Mouse (Mus musculus): Measurements from ENCODE around the gene Ghr. TPM values are rescaled to one million over a fixed set of nuclear protein-coding genes. Genes with fewer than 3 reads are reported as not detected.

The Ghr gene
- polyA plus RNA-seq, 1 experiment from 2014 or later = 73.1 TPM

DNA sequence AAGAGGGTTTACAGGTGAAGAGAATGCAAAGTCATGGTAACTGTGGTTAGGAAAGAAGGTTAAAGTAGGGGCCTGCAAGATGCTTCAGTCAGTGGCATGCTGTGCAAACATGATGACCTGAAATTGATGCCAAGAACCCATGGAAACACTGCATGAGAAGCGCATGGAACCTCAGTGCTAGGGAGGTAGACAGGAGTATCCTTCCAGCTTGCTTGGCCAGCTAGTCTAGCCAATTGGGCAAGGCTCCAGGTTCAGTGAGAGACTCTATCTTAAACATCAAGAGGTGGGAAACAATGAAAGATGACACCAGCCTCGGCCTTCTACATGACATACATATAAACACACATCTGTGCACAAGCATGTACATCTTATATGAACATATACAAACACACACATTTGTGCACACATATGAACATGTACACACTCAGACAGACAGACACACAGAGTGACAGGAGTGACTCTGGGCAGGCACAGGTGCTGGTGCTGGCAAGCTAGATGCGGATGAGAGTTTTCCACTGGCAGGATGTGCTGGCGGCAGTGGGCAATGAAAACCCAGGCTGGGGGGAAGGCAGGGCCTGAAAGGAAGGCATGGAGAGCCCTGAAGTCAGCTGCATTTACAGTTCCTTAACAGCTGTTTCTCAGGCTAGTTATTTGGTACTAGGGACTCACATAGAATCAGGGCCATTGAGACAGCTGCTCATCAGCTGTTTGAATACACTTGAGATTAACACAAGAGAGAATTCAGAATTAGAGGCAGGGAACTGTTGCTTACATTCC, 241.3 kb downstream of the Ghr start:
- Histone ChIP-seq H3K27ac (replicated peaks in 1 of 2; ENCODE audit: control insufficient read depth in 1 of 2, insufficient read depth in 1 of 2, low read depth in 2 of 2, low read length in 2 of 2) (no peak overlapping the region), H3K9me3 (ENCODE audit: control insufficient read depth, low read length) (peaks cover 5% of the 10 kb centered on the region), H3K36me3 (ENCODE audit: control insufficient read depth, insufficient read depth, low read length) (peaks cover 53% of the 10 kb centered on the region), H3K4me1 (ENCODE audit: control insufficient read depth in 2 of 2, insufficient read depth in 2 of 2, low read length in 2 of 2) (no peaks in the 10 kb centered on the region), H3K4me2 (ENCODE audit: low read length) (no peak overlapping the region), H3K4me3 (ENCODE audit: control insufficient read depth in 1 of 2, insufficient read depth in 1 of 2, low read depth in 1 of 2, low read length in 2 of 2) (no peak overlapping the region), H3K9ac (ENCODE audit: low read length) (no peak overlapping the region), H3K27me3 (ENCODE audit: control insufficient read depth, insufficient read depth, low read length) (no peaks in the 10 kb centered on the region)
- ATAC-seq (ENCODE audit: insufficient number of reproducible peaks, insufficient read depth, low FRiP score, low read depth) = no peak
- 88% methylated on average over 4 of the region's 4 CpGs for WGBS

DNA sequence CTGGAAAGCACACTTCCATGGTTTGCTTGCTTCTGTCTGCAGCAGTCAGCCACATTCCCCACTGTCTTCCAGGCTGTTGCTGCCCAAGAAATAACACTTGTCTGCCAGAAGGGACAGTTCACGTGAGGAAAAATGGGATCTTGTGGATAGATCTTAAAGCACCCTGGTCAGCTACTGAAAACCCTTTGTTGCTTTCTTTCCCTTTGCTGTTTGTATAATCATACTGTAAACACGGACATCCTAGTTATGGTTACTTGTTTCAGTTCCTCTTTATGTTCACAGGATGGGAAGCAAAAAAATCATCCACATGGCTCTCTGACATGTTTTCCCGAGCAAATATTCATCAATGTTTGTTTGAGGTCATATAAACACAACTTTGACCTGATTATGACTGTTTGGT, 243.4 kb downstream of the Ghr start:
- Histone ChIP-seq H3K4me2 (ENCODE audit: low read length) (no peak overlapping the region), H3K9me3 (ENCODE audit: control insufficient read depth, low read length) (peaks cover 6% of the 10 kb centered on the region), H3K4me3 (ENCODE audit: control insufficient read depth in 1 of 2, insufficient read depth in 1 of 2, low read depth in 1 of 2, low read length in 2 of 2) (no peak overlapping the region), H3K9ac (ENCODE audit: low read length) (no peak overlapping the region), H3K27me3 (ENCODE audit: control insufficient read depth, insufficient read depth, low read length) (no peaks in the 10 kb centered on the region), H3K27ac (replicated peaks in 1 of 2; ENCODE audit: control insufficient read depth in 1 of 2, insufficient read depth in 1 of 2, low read depth in 2 of 2, low read length in 2 of 2) (no peak overlapping the region), H3K4me1 (ENCODE audit: control insufficient read depth in 2 of 2, insufficient read depth in 2 of 2, low read length in 2 of 2) (no peaks in the 10 kb centered on the region), H3K36me3 (ENCODE audit: control insufficient read depth, insufficient read depth, low read length) (peaks cover 61% of the 10 kb centered on the region)
- ATAC-seq (ENCODE audit: insufficient number of reproducible peaks, insufficient read depth, low FRiP score, low read depth) = no peak
- WGBS = 83% methylated on average over 3 of the region's 3 CpGs

DNA sequence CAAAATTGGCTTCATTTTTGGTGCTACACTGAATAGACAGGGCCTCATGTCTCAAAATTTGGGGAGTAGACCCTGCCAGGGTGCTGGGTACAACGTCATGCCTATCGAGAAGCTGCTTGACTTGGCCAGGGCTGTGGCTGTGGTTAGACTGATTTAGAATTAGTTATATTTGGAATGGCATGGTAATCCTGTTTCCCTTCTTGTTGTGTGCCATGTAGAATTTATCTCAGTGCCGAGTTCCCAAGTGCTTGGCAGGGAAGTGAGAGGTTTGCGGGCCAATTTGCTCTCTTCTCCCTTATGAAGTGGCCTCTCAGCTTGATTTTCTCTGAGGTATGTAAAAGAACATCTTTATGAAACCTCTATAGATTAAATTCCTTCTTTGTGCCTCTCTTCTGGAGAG, 250.8 kb downstream of the Ghr start:
- H3K36me3 ChIP-seq (ENCODE audit: control insufficient read depth, insufficient read depth, low read length) = peaks cover 36% of the 10 kb centered on the region
- 48% methylated on average over 4 of the region's 4 CpGs for WGBS
- no peaks in the 10 kb centered on the region for H3K27me3 ChIP-seq (ENCODE audit: control insufficient read depth, insufficient read depth, low read length)
- ATAC-seq (ENCODE audit: insufficient number of reproducible peaks, insufficient read depth, low FRiP score, low read depth) = no peak
- H3K4me2 ChIP-seq (ENCODE audit: low read length) = no peak overlapping the region
- H3K9me3 ChIP-seq (ENCODE audit: control insufficient read depth, low read length) = peaks cover 6% of the 10 kb centered on the region
- no peak overlapping the region for H3K4me3 ChIP-seq (ENCODE audit: control insufficient read depth in 1 of 2, insufficient read depth in 1 of 2, low read depth in 1 of 2, low read length in 2 of 2)
- H3K4me1 ChIP-seq (ENCODE audit: control insufficient read depth in 2 of 2, insufficient read depth in 2 of 2, low read length in 2 of 2) = no peaks in the 10 kb centered on the region
- H3K27ac ChIP-seq (replicated peaks in 1 of 2; ENCODE audit: control insufficient read depth in 1 of 2, insufficient read depth in 1 of 2, low read depth in 2 of 2, low read length in 2 of 2) = no peak overlapping the region
- H3K9ac ChIP-seq (ENCODE audit: low read length) = no peak overlapping the region

DNA sequence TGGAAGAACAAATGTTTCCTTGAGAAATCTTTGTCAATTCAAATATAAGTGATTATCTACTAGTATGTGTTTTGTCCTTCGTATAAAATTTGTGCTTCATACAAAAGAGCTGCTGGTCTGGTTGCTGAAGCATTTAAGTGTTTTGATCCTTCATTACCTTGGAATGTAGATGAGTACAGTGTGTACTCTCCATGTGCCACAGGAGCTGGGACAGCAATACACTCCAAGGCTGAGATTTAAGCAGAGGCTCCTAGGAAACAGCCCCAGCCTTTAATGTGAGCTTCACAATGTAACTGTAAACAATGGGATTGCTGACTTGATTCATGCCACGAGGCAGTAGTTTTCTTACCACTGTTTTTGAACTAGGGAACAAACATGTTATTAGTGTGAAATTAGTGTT, 251.5 kb downstream of the Ghr start:
- H3K4me3 ChIP-seq (ENCODE audit: control insufficient read depth in 1 of 2, insufficient read depth in 1 of 2, low read depth in 1 of 2, low read length in 2 of 2) = no peak overlapping the region
- no peak for ATAC-seq (ENCODE audit: insufficient number of reproducible peaks, insufficient read depth, low FRiP score, low read depth)
- H3K27me3 ChIP-seq (ENCODE audit: control insufficient read depth, insufficient read depth, low read length) = no peaks in the 10 kb centered on the region
- no peaks in the 10 kb centered on the region for H3K4me1 ChIP-seq (ENCODE audit: control insufficient read depth in 2 of 2, insufficient read depth in 2 of 2, low read length in 2 of 2)
- no peak overlapping the region for H3K9ac ChIP-seq (ENCODE audit: low read length)
- peaks cover 29% of the 10 kb centered on the region for H3K36me3 ChIP-seq (ENCODE audit: control insufficient read depth, insufficient read depth, low read length)
- WGBS = 81% methylated on average over 2 of the region's 2 CpGs
- no peak overlapping the region for H3K4me2 ChIP-seq (ENCODE audit: low read length)
- H3K9me3 ChIP-seq (ENCODE audit: control insufficient read depth, low read length) = no peaks in the 10 kb centered on the region
- no peak overlapping the region for H3K27ac ChIP-seq (replicated peaks in 1 of 2; ENCODE audit: control insufficient read depth in 1 of 2, insufficient read depth in 1 of 2, low read depth in 2 of 2, low read length in 2 of 2)

DNA sequence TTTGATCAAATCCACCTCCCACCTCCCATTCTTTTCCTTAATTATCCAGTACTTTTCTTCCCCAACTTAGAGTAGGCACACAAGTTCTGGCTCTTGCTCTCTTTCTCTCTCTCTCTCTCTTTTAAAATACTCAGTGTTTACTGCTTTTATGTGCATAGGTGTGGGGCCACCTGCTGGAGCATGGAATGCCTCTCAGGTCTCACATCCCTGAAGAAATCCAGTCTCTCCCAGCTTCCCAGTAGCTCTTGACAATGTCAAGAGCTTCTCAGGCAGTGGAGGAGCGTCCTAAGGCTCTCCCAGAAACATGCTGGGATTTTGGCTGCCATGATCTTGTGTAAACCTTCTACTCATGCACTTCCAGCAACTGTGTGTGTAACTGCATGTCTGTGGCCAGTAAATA, 253.0 kb downstream of the Ghr start:
- H3K4me3 ChIP-seq (ENCODE audit: control insufficient read depth in 1 of 2, insufficient read depth in 1 of 2, low read depth in 1 of 2, low read length in 2 of 2) = no peak overlapping the region
- H3K9ac ChIP-seq (ENCODE audit: low read length) = no peak overlapping the region
- H3K27ac ChIP-seq (replicated peaks in 1 of 2; ENCODE audit: control insufficient read depth in 1 of 2, insufficient read depth in 1 of 2, low read depth in 2 of 2, low read length in 2 of 2) = no peak overlapping the region
- no peaks in the 10 kb centered on the region for H3K9me3 ChIP-seq (ENCODE audit: control insufficient read depth, low read length)
- H3K4me2 ChIP-seq (ENCODE audit: low read length) = no peak overlapping the region
- no peaks in the 10 kb centered on the region for H3K4me1 ChIP-seq (ENCODE audit: control insufficient read depth in 2 of 2, insufficient read depth in 2 of 2, low read length in 2 of 2)
- peaks cover 22% of the 10 kb centered on the region for H3K36me3 ChIP-seq (ENCODE audit: control insufficient read depth, insufficient read depth, low read length)
- H3K27me3 ChIP-seq (ENCODE audit: control insufficient read depth, insufficient read depth, low read length) = no peaks in the 10 kb centered on the region
- ATAC-seq (ENCODE audit: insufficient number of reproducible peaks, insufficient read depth, low FRiP score, low read depth) = no peak
- 73% methylated on average over 1 of the region's 1 CpGs for WGBS

DNA sequence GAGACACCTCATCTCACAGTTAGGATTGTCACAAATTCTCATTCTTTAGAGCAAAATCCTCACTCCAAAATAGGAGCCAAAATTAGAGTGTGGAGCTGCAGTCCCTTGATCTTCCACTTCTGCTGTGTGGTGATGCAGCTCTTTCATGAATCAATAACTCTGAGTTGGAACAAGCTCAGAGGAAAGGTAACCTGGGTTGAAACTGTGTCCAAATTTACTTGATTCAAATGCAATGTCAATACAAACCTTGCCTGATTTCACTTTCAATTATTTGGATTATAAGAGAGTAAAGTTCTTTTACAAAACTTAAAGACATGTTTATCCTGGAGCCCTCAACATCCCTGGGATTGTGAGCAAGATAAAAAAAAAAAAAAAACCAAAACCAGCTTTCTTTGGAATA, 260.3 kb downstream of the Ghr start:
- Histone ChIP-seq H3K4me2 (ENCODE audit: low read length) (no peak overlapping the region), H3K27ac (replicated peaks in 1 of 2; ENCODE audit: control insufficient read depth in 1 of 2, insufficient read depth in 1 of 2, low read depth in 2 of 2, low read length in 2 of 2) (no peak overlapping the region), H3K9me3 (ENCODE audit: control insufficient read depth, low read length) (no peaks in the 10 kb centered on the region), H3K9ac (ENCODE audit: low read length) (no peak overlapping the region), H3K4me1 (ENCODE audit: control insufficient read depth in 2 of 2, insufficient read depth in 2 of 2, low read length in 2 of 2) (no peaks in the 10 kb centered on the region), H3K27me3 (ENCODE audit: control insufficient read depth, insufficient read depth, low read length) (no peaks in the 10 kb centered on the region), H3K4me3 (ENCODE audit: control insufficient read depth in 1 of 2, insufficient read depth in 1 of 2, low read depth in 1 of 2, low read length in 2 of 2) (no peak overlapping the region), H3K36me3 (ENCODE audit: control insufficient read depth, insufficient read depth, low read length) (peaks cover 19% of the 10 kb centered on the region)
- ATAC-seq (ENCODE audit: insufficient number of reproducible peaks, insufficient read depth, low FRiP score, low read depth) = no peak

DNA sequence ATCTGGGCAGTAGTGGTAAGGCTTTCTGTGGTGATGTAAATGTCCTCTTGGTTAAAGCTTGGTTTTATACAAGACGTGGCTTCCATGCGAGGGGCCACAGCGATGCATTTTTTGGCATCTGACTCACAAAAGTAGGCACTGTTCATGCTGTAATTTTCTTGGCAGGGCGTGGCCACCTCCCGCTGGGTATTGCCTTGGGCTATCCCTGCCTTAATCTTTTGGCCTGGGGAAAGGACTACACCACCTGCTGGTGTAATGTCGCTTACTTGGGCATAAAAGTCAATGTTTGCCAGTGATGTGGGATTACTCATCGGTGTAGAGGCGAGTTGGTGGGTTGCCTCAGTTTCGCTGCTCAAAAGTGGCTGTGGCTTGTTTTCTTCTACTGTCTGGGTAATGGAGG, 263.4 kb downstream of the Ghr start:
- no peaks in the 10 kb centered on the region for H3K27me3 ChIP-seq (ENCODE audit: control insufficient read depth, insufficient read depth, low read length)
- H3K9ac ChIP-seq (ENCODE audit: low read length) = no peak overlapping the region
- H3K4me2 ChIP-seq (ENCODE audit: low read length) = no peak overlapping the region
- 90% methylated on average over 9 of the region's 9 CpGs for WGBS
- no peak overlapping the region for H3K4me3 ChIP-seq (ENCODE audit: control insufficient read depth in 1 of 2, insufficient read depth in 1 of 2, low read depth in 1 of 2, low read length in 2 of 2)
- no peak overlapping the region for H3K27ac ChIP-seq (replicated peaks in 1 of 2; ENCODE audit: control insufficient read depth in 1 of 2, insufficient read depth in 1 of 2, low read depth in 2 of 2, low read length in 2 of 2)
- no peaks in the 10 kb centered on the region for H3K9me3 ChIP-seq (ENCODE audit: control insufficient read depth, low read length)
- H3K4me1 ChIP-seq (ENCODE audit: control insufficient read depth in 2 of 2, insufficient read depth in 2 of 2, low read length in 2 of 2) = no peaks in the 10 kb centered on the region
- no peak for ATAC-seq (ENCODE audit: insufficient number of reproducible peaks, insufficient read depth, low FRiP score, low read depth)
- H3K36me3 ChIP-seq (ENCODE audit: control insufficient read depth, insufficient read depth, low read length) = peaks cover 17% of the 10 kb centered on the region

DNA sequence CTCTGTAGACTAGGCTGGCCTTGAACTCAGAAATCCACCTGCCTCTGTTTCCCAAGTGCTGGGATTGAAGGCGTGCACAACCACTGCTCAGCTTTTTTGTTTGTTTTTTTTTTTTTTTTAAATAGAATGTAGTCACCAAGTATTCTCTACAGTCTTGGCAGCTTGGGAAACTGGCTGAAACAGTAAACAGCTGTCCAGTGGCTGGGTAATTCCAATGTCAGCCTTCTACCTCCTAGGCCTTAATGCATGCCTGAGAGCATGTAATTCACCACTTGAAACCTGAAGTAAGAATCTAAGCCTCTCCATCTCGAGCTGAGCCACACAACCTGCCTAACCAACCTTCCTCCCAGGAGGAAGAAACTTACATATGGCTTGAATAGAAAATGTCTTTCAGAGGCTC, 266.7 kb downstream of the Ghr start:
- no peaks in the 10 kb centered on the region for H3K9me3 ChIP-seq (ENCODE audit: control insufficient read depth, low read length)
- H3K4me1 ChIP-seq (ENCODE audit: control insufficient read depth in 2 of 2, insufficient read depth in 2 of 2, low read length in 2 of 2) = 0 out of 4 replicates have a peak, but pooled peaks cover 0 to 6% of the 10 kb centered on the region in 2 experiments
- no peak overlapping the region for H3K4me2 ChIP-seq (ENCODE audit: low read length)
- no peak overlapping the region for H3K9ac ChIP-seq (ENCODE audit: low read length)
- no peak for ATAC-seq (ENCODE audit: insufficient number of reproducible peaks, insufficient read depth, low FRiP score, low read depth)
- no peak overlapping the region for H3K27ac ChIP-seq (replicated peaks in 1 of 2; ENCODE audit: control insufficient read depth in 1 of 2, insufficient read depth in 1 of 2, low read depth in 2 of 2, low read length in 2 of 2)
- H3K27me3 ChIP-seq (ENCODE audit: control insufficient read depth, insufficient read depth, low read length) = no peaks in the 10 kb centered on the region
- peaks cover 17% of the 10 kb centered on the region for H3K36me3 ChIP-seq (ENCODE audit: control insufficient read depth, insufficient read depth, low read length)
- H3K4me3 ChIP-seq (ENCODE audit: control insufficient read depth in 1 of 2, insufficient read depth in 1 of 2, low read depth in 1 of 2, low read length in 2 of 2) = no peak overlapping the region
- WGBS = 88% methylated on average over 2 of the region's 2 CpGs

Measured in heart, embryonic 14.5 days (tissue).